Mouse (Mus musculus): ENCODE results near the gene Vwa3a.

GRCm38 (mm10) chr7:120825097-120825496 is 86.0 kb downstream of the Vwa3a start:
- no peak for TF ChIP-seq CTCF (IDR thresholded peaks at IDR 0.05; ENCODE audit: extremely low read depth, insufficient read depth, insufficient read length, insufficient replicate concordance)
- no peak for TF ChIP-seq POLR2A (IDR thresholded peaks at IDR 0.05; ENCODE audit: low read depth, low read length)

Measured in spleen, adult 2 months (tissue).